Mouse (Mus musculus) small intestine, adult 2 months (tissue): Measurements from ENCODE around the gene Ovol3.

ENCODE experiments used
- CTCF ChIP-seq: fragments of 200-500 bp; IDR thresholded peaks from 2 replicates; pipeline ENCODE4 v1.5.1; 2012; ENCODE audit warnings: low read depth, mild to moderate bottlenecking, control low read depth, inconsistent platforms, low read length, moderate library complexity, mixed read lengths; ENCODE audit not compliant: insufficient replicate concordance, insufficient read length; ENCODE audit errors: extremely low read depth
- POLR2A ChIP-seq: fragments of 200-500 bp; IDR thresholded peaks from 2 replicates; pipeline ENCODE4 v1.6.1; 2012; ENCODE audit warnings: low read depth, mild to moderate bottlenecking, control low read depth, inconsistent platforms, low read length, moderate library complexity

DNA sequence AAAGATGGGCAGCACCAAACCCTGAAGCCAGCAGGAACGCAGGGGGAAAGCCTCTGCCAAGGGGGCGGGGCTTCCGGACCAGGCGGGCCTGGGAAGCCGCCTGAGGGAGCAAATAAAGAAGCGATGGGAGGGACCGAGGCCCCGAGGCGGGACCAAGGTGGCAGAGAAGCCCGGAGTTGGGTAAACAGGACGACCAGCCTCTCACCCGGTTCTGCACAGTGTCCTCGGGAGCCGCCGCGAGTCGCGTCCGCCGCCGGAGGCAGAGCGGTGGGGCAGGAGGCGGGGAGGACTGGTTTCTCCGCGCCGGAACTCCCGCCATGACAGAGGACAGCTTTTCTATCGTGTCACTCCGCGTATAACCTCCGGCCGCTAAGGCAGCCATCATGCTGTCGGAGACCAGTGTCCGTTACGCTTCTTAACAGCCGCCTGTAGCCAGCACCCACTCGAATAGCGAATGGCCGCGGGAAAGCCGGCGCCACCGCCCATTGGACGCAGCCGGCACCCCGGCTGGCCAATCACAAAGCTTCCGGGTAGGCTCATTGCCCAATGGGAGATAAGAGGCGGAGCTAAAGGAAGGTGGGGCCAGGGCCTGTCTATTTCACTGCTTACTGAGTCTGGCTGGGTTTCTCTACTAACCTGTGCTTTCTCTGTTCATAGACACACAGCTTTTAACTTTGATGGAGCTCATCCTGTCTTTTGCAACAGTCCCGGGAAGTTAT, 44.6 kb upstream of the Ovol3 start, which contains the start of the genes Thap8 and Wdr62:
- no peak for TF ChIP-seq POLR2A
- no peak for TF ChIP-seq CTCF
